43 mouse cellular contexts compared by ENCODE assay signal in genomic region chr11:96119401-96119800, GRCm38 (mm10). TPM values are rescaled to one million over a fixed set of nuclear protein-coding genes. Genes with fewer than 3 reads are reported as not detected.
"Had no signal": no experiment of that assay in that cellular context is flagged by ENCODE, and none has a peak within 500 bp of the region (broad histone marks: within the 10 kb centered on the region; RNA-seq: fewer than 3 reads in every experiment).

No protein-coding gene starts in this region.

- H3K9ac ChIP-seq: heart, embryonic 12.5 days; heart, embryonic 13.5 days; heart, embryonic 15.5 days; hindbrain, embryonic 12.5 days; hindbrain, embryonic 13.5 days; hindbrain, embryonic 14.5 days; hindbrain, embryonic 15.5 days; kidney, embryonic 15.5 days had no signal

- H3K4me2 ChIP-seq: heart, embryonic 11.5 days; heart, embryonic 12.5 days; heart, embryonic 13.5 days; heart, embryonic 15.5 days; hindbrain, embryonic 12.5 days; hindbrain, embryonic 13.5 days; hindbrain, embryonic 14.5 days; hindbrain, embryonic 15.5 days; kidney, embryonic 15.5 days had no signal

- DNase-seq: heart, adult 18-20 months; heart, adult 2 months; heart, postnatal 10 days; heart, postnatal 14 days; heart, postnatal 36 days; heart, postnatal 4 days; kidney, adult 11 months; kidney, adult 18-20 months; kidney, adult 2 months; kidney, adult 8-10 months; kidney, adult 9 months; kidney, postnatal 10 days; kidney, postnatal 14 days; kidney, postnatal 25 days; kidney, postnatal 36 days; kidney, postnatal 4 days; layer of hippocampus, adult 9-11 months; layer of hippocampus, postnatal 36 days had no signal

- H3K4me3 ChIP-seq: heart, adult 2 months; heart, embryonic 10.5 days; heart, embryonic 12.5 days; heart, embryonic 13.5 days; heart, embryonic 15.5 days; hindbrain, embryonic 10.5 days; hindbrain, embryonic 12.5 days; hindbrain, embryonic 13.5 days; hindbrain, embryonic 15.5 days; kidney, embryonic 15.5 days; layer of hippocampus, adult 2 months had no signal

- H3K36me3 ChIP-seq: heart, embryonic 10.5 days; heart, embryonic 12.5 days; heart, embryonic 13.5 days; heart, embryonic 15.5 days; hindbrain, embryonic 10.5 days; hindbrain, embryonic 12.5 days; hindbrain, embryonic 13.5 days; hindbrain, embryonic 15.5 days; kidney, embryonic 15.5 days had no signal

- H3K27ac ChIP-seq: heart, adult 2 months; heart, embryonic 10.5 days; heart, embryonic 13.5 days; heart, embryonic 15.5 days; hindbrain, embryonic 10.5 days; hindbrain, embryonic 12.5 days; hindbrain, embryonic 13.5 days; hindbrain, embryonic 14.5 days; hindbrain, embryonic 15.5 days; hindbrain, postnatal 0 days; kidney, embryonic 15.5 days; kidney, postnatal 0 days; layer of hippocampus, adult 2 months had no signal

- H3K9me3 ChIP-seq: heart, embryonic 10.5 days; heart, embryonic 12.5 days; heart, embryonic 13.5 days; heart, embryonic 15.5 days; hindbrain, embryonic 10.5 days; hindbrain, embryonic 12.5 days; hindbrain, embryonic 13.5 days; hindbrain, embryonic 15.5 days; kidney, embryonic 15.5 days had no signal

- ATAC-seq: hindbrain, embryonic 16.5 days; hindbrain, postnatal 0 days; inflammation-experienced regulatory T-cells, adult 6 months had no signal

RNA-seq across cellular contexts. Expression of gene Calcoco2, which starts 7.6 kb away (rescaled TPM):
- total RNA-seq: heart, adult 18-20 months; heart, adult 2 months; heart, postnatal 10 days; heart, postnatal 14 days; heart, postnatal 25 days; heart, postnatal 36 days; heart, postnatal 4 days; hematopoietic stem cell, adult 5-6 weeks; hindbrain, postnatal 0 days; layer of hippocampus, adult 2 months; layer of hippocampus, postnatal 10 days; layer of hippocampus, postnatal 25 days; layer of hippocampus, postnatal 36 days had no signal
- polyA plus RNA-seq: heart, adult 2 months; heart, embryonic 11.5 days; heart, embryonic 12.5 days; heart, embryonic 13.5 days; heart, embryonic 14.5 days; heart, embryonic 15.5 days; heart, postnatal 0 days; hindbrain, embryonic 10.5 days; hindbrain, embryonic 13.5 days; hindbrain, embryonic 14.5 days; hindbrain, embryonic 16.5 days; inflammation-experienced regulatory T-cells, adult 6 months; kidney, adult 2 months; kidney, embryonic 14.5 days; kidney, embryonic 15.5 days; kidney, embryonic 16.5 days; kidney, postnatal 0 days; large intestine, adult 2 months had no signal

RNA-seq across cellular contexts. Expression of gene Ttll6, which starts 14.2 kb away (rescaled TPM):
- total RNA-seq: heart, adult 18-20 months; heart, adult 2 months; heart, postnatal 10 days; heart, postnatal 25 days; heart, postnatal 36 days; heart, postnatal 4 days; hematopoietic stem cell, adult 5-6 weeks had no signal
- polyA plus RNA-seq: heart, embryonic 10.5 days; heart, embryonic 11.5 days; heart, embryonic 12.5 days; heart, embryonic 13.5 days; heart, embryonic 14.5 days; heart, postnatal 0 days; inflammation-experienced regulatory T-cells, adult 6 months; kidney, embryonic 14.5 days; kidney, embryonic 15.5 days; kidney, embryonic 16.5 days had no signal
